Mouse (Mus musculus): ENCODE data around the gene Setd6. TPM values are rescaled to one million over a fixed set of nuclear protein-coding genes. Genes with fewer than 3 reads are reported as not detected.

The Setd6 gene
- polyA plus RNA-seq, 1 experiment, result 22.8 TPM

DNA sequence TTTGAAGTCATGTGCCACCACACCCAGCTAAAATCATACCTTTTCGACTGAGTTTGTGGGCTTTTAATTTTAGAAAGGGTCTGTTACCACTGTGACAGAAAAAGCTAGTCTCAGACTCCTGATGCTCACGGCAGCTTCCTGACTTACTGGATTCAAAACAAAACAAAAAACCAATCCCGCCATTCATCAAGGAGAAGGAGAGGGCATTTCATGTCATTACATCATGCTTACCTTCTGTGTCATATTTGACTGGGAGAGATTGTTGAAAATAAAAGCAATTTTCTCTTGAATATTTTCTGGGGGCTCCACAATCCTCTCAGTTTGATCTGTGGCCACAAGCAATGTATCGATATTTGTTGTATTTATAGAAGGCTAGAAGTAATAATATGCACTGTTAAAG, 32.3 kb downstream of the Setd6 start:
- TF ChIP-seq GATA1 (IDR thresholded peaks at IDR 0.05; ENCODE audit: low read length), result no peak

DNA sequence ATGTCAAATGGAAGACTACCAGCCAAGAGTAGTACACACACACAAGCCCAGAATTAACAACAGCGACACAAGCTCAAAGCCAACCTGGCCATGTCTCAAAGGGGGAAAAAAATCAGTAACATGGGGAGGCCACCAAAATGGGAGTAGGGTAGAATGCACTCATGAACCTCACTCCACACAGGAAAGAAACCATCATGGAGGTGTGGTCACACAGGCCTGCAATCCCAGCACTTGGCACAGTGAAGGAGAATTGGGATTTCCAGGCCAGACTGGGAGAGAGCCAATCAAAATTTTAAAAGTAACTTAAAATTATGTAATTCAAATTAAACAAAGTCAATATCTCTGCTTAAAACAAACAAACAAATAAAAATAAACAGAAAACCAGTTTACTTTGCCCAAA, 36.2 kb downstream of the Setd6 start:
- TF ChIP-seq GATA1 (IDR thresholded peaks at IDR 0.05; ENCODE audit: low read length), result no peak

GRCm38 (mm10) chr8:95760323-95760722, 44.6 kb downstream of the Setd6 start:
- no peak for TF ChIP-seq GATA1 (IDR thresholded peaks at IDR 0.05; ENCODE audit: low read length)

DNA sequence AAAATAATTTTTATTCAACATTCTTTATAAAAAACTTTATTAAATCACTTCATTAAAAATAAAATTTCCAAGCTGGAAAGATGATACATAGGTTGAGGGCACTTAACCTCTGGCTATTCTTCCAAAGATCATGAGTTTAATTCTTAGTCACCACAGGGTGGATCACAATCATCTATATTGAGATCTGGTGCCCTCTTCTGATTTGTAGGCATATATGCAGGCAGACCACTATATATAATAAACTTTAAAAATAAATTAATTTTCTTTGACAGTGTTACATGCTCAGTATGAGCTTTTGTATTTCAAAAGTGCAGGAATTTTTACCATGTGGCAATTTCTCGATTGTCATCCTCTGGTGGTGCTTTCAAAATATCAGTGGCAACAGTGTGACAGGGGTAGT, 48.5 kb downstream of the Setd6 start:
- no peak for TF ChIP-seq GATA1 (IDR thresholded peaks at IDR 0.05; ENCODE audit: low read length)

Other genes starting within 250 kb of the Setd6 start
- 39.3 and 42.1 TPM in 2 replicates for gene Csnk2a2, start 225.8 kb upstream of the Setd6 start, polyA plus RNA-seq (2012)
- gene Ccdc113, start 181.8 kb upstream of the Setd6 start, polyA plus RNA-seq (2012), result not detected in 2 replicates
- gene Prss54, start 139.5 kb upstream of the Setd6 start, polyA plus RNA-seq (2012), result not detected in 2 replicates
- gene Gins3, start 82.4 kb upstream of the Setd6 start, polyA plus RNA-seq (2012), result 10.3 and 12.8 TPM in 2 replicates
- gene Ndrg4, start 38.9 kb upstream of the Setd6 start, polyA plus RNA-seq (2012), result 0.05 TPM in 1 of 2 replicates, not detected in the other
- 85.9 and 137 TPM in 2 replicates for gene Cnot1, start 91.6 kb downstream of the Setd6 start, polyA plus RNA-seq (2012)
- gene Sap18b, start 109.5 kb downstream of the Setd6 start, polyA plus RNA-seq (2012), result 110 and 148 TPM in 2 replicates
- gene Slc38a7, start 137.7 kb downstream of the Setd6 start, polyA plus RNA-seq (2012), result 6.6 and 14.5 TPM in 2 replicates
- 63.7 and 94.0 TPM in 2 replicates for gene Got2, start 172.7 kb downstream of the Setd6 start, polyA plus RNA-seq (2012)

All from G1E-ER4 (cell line).